Mouse (Mus musculus) kidney, adult 2 months (tissue): ENCODE data around the gene Abca12. TPM values are rescaled to one million over a fixed set of nuclear protein-coding genes. Genes with fewer than 3 reads are reported as not detected.

Experiments
- DNase-seq: peaks from one replicate; pipeline ENCODE4 v3.0.0; 2021
- H3K27ac ChIP-seq: fragments of 200-500 bp; 2 replicates; pipeline ENCODE4 v1.5.1; 2012; ENCODE audit warnings: low read depth, low read length, control low read depth, inconsistent platforms; ENCODE audit not compliant: insufficient read depth
- H3K27me3 ChIP-seq: fragments of 200-500 bp; replicated peaks from 2 replicates; pipeline ENCODE4 v1.6.1; 2012; ENCODE audit warnings: mild to moderate bottlenecking, moderate library complexity, low read length, inconsistent platforms; ENCODE audit not compliant: control insufficient read depth, insufficient read depth
- H3K36me3 ChIP-seq: fragments of 200-500 bp; 2 replicates; pipeline ENCODE4 v1.6.1; 2012; ENCODE audit warnings: mild to moderate bottlenecking, moderate library complexity, low read length, inconsistent platforms; ENCODE audit not compliant: control insufficient read depth, insufficient read depth
- H3K4me1 ChIP-seq: fragments of 200-500 bp; 2 replicates; pipeline ENCODE4 v1.6.1; 2011; ENCODE audit warnings: low read length; ENCODE audit not compliant: control insufficient read depth, insufficient read depth
- H3K4me3 ChIP-seq: fragments of 200-500 bp; 2 replicates; pipeline ENCODE4 v1.5.1; 2011; ENCODE audit warnings: mild to moderate bottlenecking, low read depth, low read length, control low read depth; ENCODE audit not compliant: insufficient read depth
- CTCF ChIP-seq: fragments of 200-500 bp; conservative IDR thresholded peaks from 2 replicates; pipeline ENCODE4 v1.5.1; 2011; ENCODE audit warnings: low read depth, mild to moderate bottlenecking, control low read depth, low read length, moderate library complexity, mixed read lengths; ENCODE audit not compliant: insufficient read depth, insufficient read length
- POLR2A ChIP-seq: fragments of 200-500 bp; IDR thresholded peaks from one replicate; pipeline ENCODE4 v1.6.1; 2011; ENCODE audit warnings: low read depth, low read length, control low read depth
- WGBS: fragments of 180-500 bp; shearing (Covaris S2); methylation state at CpG from one replicate; pipeline ENCODE4 v1.1.7; 2018; 5-methylcytosine and 5-hydroxymethylcytosine counted together
- polyA plus RNA-seq: library from polyadenylated mRNA; depleted of rRNA; stranded (reverse); fragments of >200 nt; gene quantifications from 2 replicates; pipeline ENCODE4 v1.2.3, GENCODE M21; 2012

Gene Abca12
- polyA plus RNA-seq, 1 experiment: not detected

DNA sequence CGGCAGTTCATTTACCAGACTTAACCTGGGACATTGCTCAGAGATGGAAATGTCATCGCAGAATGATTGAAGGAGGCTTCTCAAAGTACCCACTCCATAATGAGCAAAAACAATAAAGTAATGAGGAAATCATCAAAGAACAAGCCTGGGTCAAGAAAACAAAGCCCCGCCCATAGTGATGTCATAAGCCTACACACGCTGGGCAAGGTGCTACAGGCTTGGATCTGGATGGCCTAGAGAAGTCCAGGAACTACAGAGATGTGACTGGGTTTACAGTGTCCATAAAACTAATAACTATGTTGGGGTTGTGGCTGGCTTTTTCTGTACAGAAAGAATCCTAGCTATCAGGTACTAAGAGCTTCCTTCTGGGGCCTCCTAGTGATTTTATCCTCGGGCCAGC is 41.6 kb downstream of the Abca12 start:
- Histone ChIP-seq H3K27ac (no peak overlapping the region), H3K27me3 (no peaks in the 10 kb centered on the region; the same call in 1 of the 2 replicates), H3K4me1 (no peaks in the 10 kb centered on the region), H3K4me3 (no peak overlapping the region), H3K36me3 (no peaks in the 10 kb centered on the region)
- 88% methylated on average over 5 of the region's 5 CpGs for WGBS
- DNase-seq: no peak
- TF ChIP-seq POLR2A: no peak
- no peak for TF ChIP-seq CTCF

DNA sequence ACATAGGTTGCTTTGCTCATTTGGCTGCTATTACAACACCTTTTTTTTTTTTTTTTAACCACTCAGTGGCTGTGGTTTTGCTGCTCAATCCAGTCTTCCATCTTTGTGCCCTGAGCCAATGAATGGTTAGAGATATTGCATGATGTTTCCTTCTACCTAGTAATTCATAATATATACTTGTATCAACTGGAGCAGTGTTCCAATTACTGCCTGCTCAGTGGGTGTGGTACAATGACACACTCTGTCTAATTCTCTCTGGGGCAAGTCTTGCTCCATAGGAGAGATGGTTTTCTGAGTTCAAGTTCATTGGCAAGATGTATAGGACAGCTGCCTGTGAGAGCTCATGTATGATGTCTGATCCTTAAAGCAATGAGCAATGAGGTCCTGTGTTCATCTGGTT is 44.4 kb downstream of the Abca12 start:
- no peak overlapping the region for H3K27ac ChIP-seq

DNA sequence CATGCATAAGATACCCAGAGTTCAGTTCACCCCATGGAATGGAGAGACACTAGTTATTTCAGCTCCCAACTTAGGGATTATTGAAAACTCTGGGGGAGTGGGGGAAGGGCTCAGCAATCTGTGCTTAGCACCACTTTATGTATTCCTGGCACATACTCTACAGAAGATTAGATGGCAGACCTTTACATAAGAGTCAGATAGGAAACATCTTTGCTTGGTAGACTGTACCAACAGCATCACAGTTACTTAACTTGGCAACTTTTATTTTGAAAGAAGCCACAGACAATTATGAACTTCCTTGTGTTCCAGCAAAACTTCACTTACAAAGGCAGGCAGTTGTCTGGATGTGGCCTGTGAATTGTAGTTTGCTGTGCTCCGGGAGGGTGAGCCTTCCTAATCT is 46.9 kb downstream of the Abca12 start:
- Histone ChIP-seq H3K4me1 (no peaks in the 10 kb centered on the region), H3K36me3 (no peaks in the 10 kb centered on the region), H3K27ac (no peak overlapping the region), H3K4me3 (no peak overlapping the region), H3K27me3 (no peaks in the 10 kb centered on the region)
- TF ChIP-seq POLR2A (no peak), CTCF (no peak)
- no peak for DNase-seq
- WGBS: 56% methylated on average over 1 of the region's 1 CpGs

More for the DNA sequence above, 44.4 kb downstream of the Abca12 start:
- Histone ChIP-seq H3K4me3 (no peak overlapping the region), H3K36me3 (no peaks in the 10 kb centered on the region), H3K4me1 (no peaks in the 10 kb centered on the region), H3K27me3 (no peaks in the 10 kb centered on the region; the same call in 1 of the 2 replicates)
- no peak for DNase-seq
- no peak for TF ChIP-seq CTCF
- no peak for TF ChIP-seq POLR2A

DNA sequence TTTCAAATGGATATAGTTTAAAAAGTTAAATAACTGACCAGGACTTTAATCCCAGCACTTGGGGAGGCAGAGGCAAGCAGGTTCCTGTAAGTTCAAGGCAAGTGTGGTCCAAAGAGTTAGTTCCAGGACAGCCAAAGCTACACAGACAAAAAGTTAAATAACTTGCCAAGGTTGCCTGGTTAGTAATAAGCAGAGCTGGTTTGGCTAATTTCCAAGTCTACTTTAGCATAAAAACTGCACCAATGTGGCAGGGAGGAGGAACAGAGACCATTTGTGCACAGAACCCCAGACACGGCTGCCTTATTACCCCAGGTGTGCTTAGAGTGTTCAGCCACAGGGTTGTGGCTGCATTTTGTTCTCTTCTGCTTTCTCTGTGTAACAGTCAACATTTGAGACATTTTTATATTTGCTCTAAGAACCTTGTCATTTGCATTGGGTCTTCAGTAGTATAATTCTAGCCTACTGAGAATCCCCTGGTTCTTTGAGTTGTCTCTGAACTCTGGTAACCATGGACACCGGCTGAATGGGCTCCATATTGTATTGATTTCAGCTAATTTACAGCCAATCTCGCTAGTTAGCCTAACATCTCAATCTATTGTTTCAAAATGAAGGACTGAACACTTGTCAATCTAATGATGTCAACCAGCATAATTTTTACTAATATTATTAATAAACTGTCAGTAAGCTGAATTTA is 71.7 kb downstream of the Abca12 start:
- Histone ChIP-seq H3K4me3 (no peak overlapping the region), H3K4me1 (no peaks in the 10 kb centered on the region), H3K27me3 (no peaks in the 10 kb centered on the region), H3K36me3 (no peaks in the 10 kb centered on the region), H3K27ac (no peak overlapping the region)
- 78% methylated on average over 3 of the region's 3 CpGs for WGBS
- DNase-seq: no peak
- TF ChIP-seq POLR2A (no peak), CTCF (no peak)

DNA sequence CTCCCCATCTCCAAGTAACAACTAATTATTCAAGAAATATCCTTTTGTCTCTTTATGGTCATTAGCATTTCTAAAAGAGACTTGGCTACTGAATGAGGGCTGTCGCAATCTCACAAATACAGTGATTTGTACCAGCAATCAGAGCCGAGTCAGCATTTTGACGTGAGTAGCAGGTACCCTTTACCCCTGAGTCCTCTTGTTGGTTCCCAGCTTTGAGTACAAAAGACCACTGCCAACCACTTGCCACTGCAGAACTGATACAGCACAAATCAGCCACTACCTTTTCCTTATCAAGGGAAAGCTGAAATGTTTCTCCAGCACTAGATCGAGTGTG is 72.5 kb downstream of the Abca12 start:
- DNase-seq: no peak
- WGBS: 72% methylated on average over 4 of the region's 4 CpGs
- Histone ChIP-seq H3K4me3 (no peak overlapping the region), H3K27ac (no peak overlapping the region), H3K4me1 (no peaks in the 10 kb centered on the region), H3K36me3 (no peaks in the 10 kb centered on the region), H3K27me3 (no peaks in the 10 kb centered on the region)
- no peak for TF ChIP-seq CTCF
- TF ChIP-seq POLR2A: no peak

DNA sequence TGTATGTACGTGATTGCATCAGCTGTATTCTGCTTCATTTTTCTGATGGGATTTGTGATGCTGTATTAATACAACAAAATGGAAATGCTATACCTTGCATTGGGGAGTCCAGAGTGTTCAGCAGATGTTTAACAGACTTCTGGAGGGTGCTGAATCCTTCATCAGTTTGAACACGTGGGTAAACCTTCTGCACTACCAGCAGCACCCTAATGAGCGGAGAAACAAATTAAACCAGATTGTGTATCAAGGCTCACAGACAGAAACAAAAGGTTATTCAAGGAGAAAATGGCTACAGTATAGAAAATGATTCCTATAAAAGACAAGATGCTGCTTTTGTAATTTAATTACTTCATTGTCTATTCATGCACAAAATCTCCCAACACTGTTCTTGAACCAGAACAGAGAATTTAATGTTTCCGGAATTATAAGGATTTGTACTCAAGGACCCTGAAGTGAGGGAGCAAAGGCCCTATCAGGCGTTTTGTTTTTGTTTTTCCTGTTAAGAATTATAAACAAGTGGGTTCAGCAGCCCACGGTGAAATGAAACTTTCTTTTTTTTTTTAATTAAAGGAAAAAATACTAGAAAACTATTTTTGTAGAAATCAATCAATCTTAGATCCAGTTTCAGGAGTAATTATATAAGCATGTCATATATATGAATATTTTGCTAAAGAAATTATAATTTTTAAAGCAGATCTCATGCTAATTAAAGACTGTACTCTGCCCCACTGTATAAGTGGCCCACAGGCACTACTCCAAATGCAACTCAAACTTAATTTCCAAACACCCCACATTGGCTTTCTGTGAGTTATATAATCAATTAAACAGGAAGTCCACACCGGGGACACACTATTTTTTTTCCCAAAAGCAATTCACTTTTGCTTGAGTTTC is 73.1 kb downstream of the Abca12 start:
- H3K4me3 ChIP-seq: no peak overlapping the region
- no peak for DNase-seq
- TF ChIP-seq CTCF (no peak), POLR2A (no peak)
- H3K36me3 ChIP-seq: no peaks in the 10 kb centered on the region
- H3K27me3 ChIP-seq: no peaks in the 10 kb centered on the region
- H3K4me1 ChIP-seq: no peaks in the 10 kb centered on the region
- 65% methylated on average over 7 of the region's 7 CpGs for WGBS
- no peak overlapping the region for H3K27ac ChIP-seq
